Mouse (Mus musculus): ENCODE data around the gene Mob3b. TPM values are rescaled to one million over a fixed set of nuclear protein-coding genes. Genes with fewer than 3 reads are reported as not detected.

Gene Mob3b
- polyA plus RNA-seq, 1 experiment = not detected

- Histone ChIP-seq H3K4me3 (replicated peaks) (no peak overlapping the region), H3K9me3 (ENCODE audit: control insufficient read depth, low read length) (no peaks in the 10 kb centered on the region), H3K36me3 (ENCODE audit: control insufficient read depth) (no peaks in the 10 kb centered on the region), H3K27me3 (ENCODE audit: control insufficient read depth) (no peaks in the 10 kb centered on the region), H3K4me1 (ENCODE audit: control insufficient read depth) (no peaks in the 10 kb centered on the region; the same call in 1 of the 2 replicates)
- TF ChIP-seq GATA1 (IDR thresholded peaks at IDR 0.05; ENCODE audit: low read length) (no peak), TAL1 (IDR thresholded peaks at IDR 0.05; ENCODE audit: low read length) (no peak)
Observed at GRCm38 (mm10) chr4:35173551-35173950, 16.3 kb upstream of the Mob3b start.

- TF ChIP-seq GATA1 (IDR thresholded peaks at IDR 0.05; ENCODE audit: low read length) (no peak), TAL1 (IDR thresholded peaks at IDR 0.05; ENCODE audit: low read length) (no peak)
- Histone ChIP-seq H3K4me3 (replicated peaks) (no peak overlapping the region), H3K9me3 (ENCODE audit: control insufficient read depth, low read length) (no peaks in the 10 kb centered on the region), H3K27me3 (ENCODE audit: control insufficient read depth) (no peaks in the 10 kb centered on the region), H3K36me3 (ENCODE audit: control insufficient read depth) (no peaks in the 10 kb centered on the region), H3K4me1 (ENCODE audit: control insufficient read depth) (no peaks in the 10 kb centered on the region; the same call in 1 of the 2 replicates)
Observed at GRCm38 (mm10) chr4:35172471-35172870, 15.2 kb upstream of the Mob3b start.

- Histone ChIP-seq H3K9me3 (ENCODE audit: control insufficient read depth, low read length) (no peaks in the 10 kb centered on the region), H3K4me3 (replicated peaks) (no peak overlapping the region), H3K36me3 (ENCODE audit: control insufficient read depth) (no peaks in the 10 kb centered on the region), H3K27me3 (ENCODE audit: control insufficient read depth) (no peaks in the 10 kb centered on the region), H3K4me1 (ENCODE audit: control insufficient read depth) (no peaks in the 10 kb centered on the region)
- no peak for TF ChIP-seq GATA1 (IDR thresholded peaks at IDR 0.05; ENCODE audit: low read length)
- TF ChIP-seq TAL1 (IDR thresholded peaks at IDR 0.05; ENCODE audit: low read length) = no peak
Observed at GRCm38 (mm10) chr4:35169571-35170125, 12.4 kb upstream of the Mob3b start.

GRCm38 (mm10) chr4:35167855-35168254 is 10.6 kb upstream of the Mob3b start:
- no peak overlapping the region for H3K4me3 ChIP-seq (replicated peaks)
- H3K27me3 ChIP-seq (ENCODE audit: control insufficient read depth) = no peaks in the 10 kb centered on the region
- no peaks in the 10 kb centered on the region for H3K4me1 ChIP-seq (ENCODE audit: control insufficient read depth)
- H3K36me3 ChIP-seq (ENCODE audit: control insufficient read depth) = no peaks in the 10 kb centered on the region
- TF ChIP-seq GATA1 (IDR thresholded peaks at IDR 0.05; ENCODE audit: low read length) (no peak), TAL1 (IDR thresholded peaks at IDR 0.05; ENCODE audit: low read length) (no peak)
- H3K9me3 ChIP-seq (ENCODE audit: control insufficient read depth, low read length) = no peaks in the 10 kb centered on the region

GRCm38 (mm10) chr4:35165947-35166346 is 8.7 kb upstream of the Mob3b start:
- Histone ChIP-seq H3K4me1 (ENCODE audit: control insufficient read depth) (no peaks in the 10 kb centered on the region), H3K36me3 (ENCODE audit: control insufficient read depth) (no peaks in the 10 kb centered on the region), H3K4me3 (replicated peaks) (no peak overlapping the region), H3K27me3 (ENCODE audit: control insufficient read depth) (no peaks in the 10 kb centered on the region), H3K9me3 (ENCODE audit: control insufficient read depth, low read length) (no peaks in the 10 kb centered on the region)
- no peak for TF ChIP-seq GATA1 (IDR thresholded peaks at IDR 0.05; ENCODE audit: low read length)
- no peak for TF ChIP-seq TAL1 (IDR thresholded peaks at IDR 0.05; ENCODE audit: low read length)

GRCm38 (mm10) chr4:35165275-35165674 is 8.0 kb upstream of the Mob3b start:
- Histone ChIP-seq H3K9me3 (ENCODE audit: control insufficient read depth, low read length) (no peaks in the 10 kb centered on the region), H3K4me1 (ENCODE audit: control insufficient read depth) (no peaks in the 10 kb centered on the region), H3K36me3 (ENCODE audit: control insufficient read depth) (no peaks in the 10 kb centered on the region), H3K4me3 (replicated peaks) (no peak overlapping the region), H3K27me3 (ENCODE audit: control insufficient read depth) (no peaks in the 10 kb centered on the region)
- no peak for TF ChIP-seq GATA1 (IDR thresholded peaks at IDR 0.05; ENCODE audit: low read length)
- TF ChIP-seq TAL1 (IDR thresholded peaks at IDR 0.05; ENCODE audit: low read length) = no peak

- Histone ChIP-seq H3K9me3 (ENCODE audit: control insufficient read depth, low read length) (no peaks in the 10 kb centered on the region), H3K4me1 (ENCODE audit: control insufficient read depth) (peaks cover 21% of the 10 kb centered on the region), H3K36me3 (ENCODE audit: control insufficient read depth) (no peaks in the 10 kb centered on the region), H3K27me3 (ENCODE audit: control insufficient read depth) (peaks cover 31% of the 10 kb centered on the region), H3K4me3 (replicated peaks) (no peak overlapping the region)
- TF ChIP-seq TAL1 (IDR thresholded peaks at IDR 0.05; ENCODE audit: low read length) (no peak), GATA1 (IDR thresholded peaks at IDR 0.05; ENCODE audit: low read length) (no peak)
Observed at GRCm38 (mm10) chr4:35157815-35158214, 531 bp upstream of the Mob3b start.

- H3K9me3 ChIP-seq (ENCODE audit: control insufficient read depth, low read length) = no peaks in the 10 kb centered on the region
- H3K4me1 ChIP-seq (ENCODE audit: control insufficient read depth) = peaks cover 21% of the 10 kb centered on the region
- no peaks in the 10 kb centered on the region for H3K36me3 ChIP-seq (ENCODE audit: control insufficient read depth)
- TF ChIP-seq TAL1 (IDR thresholded peaks at IDR 0.05; ENCODE audit: low read length) (no peak), GATA1 (IDR thresholded peaks at IDR 0.05; ENCODE audit: low read length) (no peak)
- H3K4me3 ChIP-seq (replicated peaks) = peak overlapping the region; percentile 62
- peaks cover 31% of the 10 kb centered on the region for H3K27me3 ChIP-seq (ENCODE audit: control insufficient read depth)
Observed at GRCm38 (mm10) chr4:35156149-35156611, 1.1 kb downstream of the Mob3b start.

- Histone ChIP-seq H3K9me3 (ENCODE audit: control insufficient read depth, low read length) (no peaks in the 10 kb centered on the region), H3K36me3 (ENCODE audit: control insufficient read depth) (no peaks in the 10 kb centered on the region), H3K4me1 (ENCODE audit: control insufficient read depth) (peaks cover 21% of the 10 kb centered on the region), H3K27me3 (ENCODE audit: control insufficient read depth) (peaks cover 31% of the 10 kb centered on the region), H3K4me3 (replicated peaks) (peak overlapping the region; percentile 62)
- no peak for TF ChIP-seq TAL1 (IDR thresholded peaks at IDR 0.05; ENCODE audit: low read length)
- TF ChIP-seq GATA1 (IDR thresholded peaks at IDR 0.05; ENCODE audit: low read length) = no peak
Observed at GRCm38 (mm10) chr4:35155132-35155922, 2.0 kb downstream of the Mob3b start.

Measured in erythroblast, embryonic 14.5 days (primary cell).